ENCODE assay signal across 9 mouse cellular contexts in the genomic region with DNA sequence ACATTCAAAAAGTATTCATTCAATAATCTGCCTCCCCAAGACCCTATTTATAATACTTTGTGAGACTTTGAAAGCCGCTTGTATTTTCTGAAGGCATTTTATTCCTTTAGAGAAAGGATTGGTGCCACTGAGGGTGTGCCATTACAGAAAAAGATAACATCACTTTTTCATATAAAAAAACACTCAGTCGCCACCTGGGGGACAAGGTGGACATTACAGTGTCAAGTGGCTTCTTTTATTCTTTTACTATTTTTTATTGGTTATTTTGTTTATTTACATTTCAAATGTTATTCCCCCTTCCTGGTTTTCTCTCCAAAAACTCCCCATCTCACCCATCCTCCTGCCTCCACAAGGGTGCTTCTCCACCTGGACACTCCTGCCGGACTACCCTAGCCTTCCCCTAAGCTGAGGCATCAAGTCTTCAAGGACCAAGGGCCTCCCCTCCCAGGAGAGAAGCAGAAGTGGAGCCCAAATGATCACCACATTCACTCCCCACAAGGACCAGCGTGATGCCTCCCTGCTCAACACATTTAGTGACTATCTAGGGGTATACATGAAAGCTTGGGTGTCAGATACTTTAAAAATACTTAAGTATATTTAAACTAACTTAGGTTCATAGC.
DNase-seq lines count a peak whose midpoint lies in the region; ATAC-seq lines count a peak whose summit lies in the region.
"Had no signal": no experiment of that assay in that cellular context is flagged by ENCODE, and none has a peak within 500 bp of the region (broad histone marks: within the 10 kb centered on the region; RNA-seq: fewer than 3 reads in every experiment).

No protein-coding gene starts in this region.

- no peaks in the 10 kb centered on the region for H3K4me1 ChIP-seq in intestine, embryonic 14.5 days (replicated peaks; ENCODE audit: control insufficient read depth, insufficient read depth, low read length)
- no peaks in the 10 kb centered on the region for H3K4me1 ChIP-seq in intestine, embryonic 16.5 days (ENCODE audit: control insufficient read depth, insufficient read depth, low read length)
- peaks cover 2% of the 10 kb centered on the region; the same call in 1 of the 2 replicates for H3K4me1 ChIP-seq in neural tube, embryonic 15.5 days

- no peak for ATAC-seq in intestine, embryonic 14.5 days (replicated peaks; ENCODE audit: low FRiP score, low TSS enrichment, low read depth)
- ATAC-seq in intestine, embryonic 16.5 days, result no peak
- ATAC-seq in neural tube, embryonic 15.5 days (ENCODE audit: low FRiP score), result no peak
- ATAC-seq in erythroid progenitor cell, adult 5-6 weeks (replicated peaks; ENCODE audit: low FRiP score, poor library complexity, severe bottlenecking), result no peak

- no peak overlapping the region for H3K4me3 ChIP-seq in intestine, embryonic 14.5 days (ENCODE audit: low read depth, low read length)
- H3K4me3 ChIP-seq in intestine, embryonic 16.5 days (ENCODE audit: low read length), result no peak overlapping the region
- H3K4me3 ChIP-seq in neural tube, embryonic 15.5 days (replicated peaks), result no peak overlapping the region
- H3K4me3 ChIP-seq: neural tube, embryonic 13.5 days had no signal

- no peak overlapping the region for H3K9ac ChIP-seq in intestine, embryonic 14.5 days (ENCODE audit: low read length)
- no peak overlapping the region for H3K9ac ChIP-seq in intestine, embryonic 16.5 days (ENCODE audit: low read depth, low read length)
- H3K9ac ChIP-seq in neural tube, embryonic 15.5 days (replicated peaks), result no peak overlapping the region
- H3K9ac ChIP-seq: neural tube, embryonic 13.5 days had no signal

- 55% methylated on average over 4 of the region's 4 CpGs for WGBS in intestine, embryonic 14.5 days
- WGBS in intestine, embryonic 16.5 days, result 57% methylated on average over 4 of the region's 4 CpGs
- 46% methylated on average over 4 of the region's 4 CpGs for WGBS in neural tube, embryonic 15.5 days

- peak; percentile 57 for DNase-seq in intestine, embryonic 14.5 days (ENCODE audit: low spot score)
- peak; percentile 14 for DNase-seq in neural tube, embryonic 10.5 days (ENCODE audit: extremely low spot score, low spot score)
- peak; percentile 39 for DNase-seq in brain, adult 2 months (ENCODE audit: low read depth, low spot score)
- DNase-seq in retina, postnatal 1 day, result peak; percentile 21
- DNase-seq: heart, adult 18-20 months had no signal

- no peaks in the 10 kb centered on the region for H3K27me3 ChIP-seq in intestine, embryonic 14.5 days (replicated peaks; ENCODE audit: control insufficient read depth, insufficient read depth, low read length)
- no peaks in the 10 kb centered on the region for H3K27me3 ChIP-seq in intestine, embryonic 16.5 days (replicated peaks; ENCODE audit: control insufficient read depth, insufficient read depth, low read length)
- H3K27me3 ChIP-seq in neural tube, embryonic 15.5 days (replicated peaks), result no peaks in the 10 kb centered on the region
- H3K27me3 ChIP-seq: neural tube, embryonic 13.5 days had no signal

- no peak overlapping the region for H3K27ac ChIP-seq in intestine, embryonic 14.5 days (ENCODE audit: low read depth)
- H3K27ac ChIP-seq in intestine, embryonic 16.5 days (ENCODE audit: low read length), result no peak overlapping the region
- no peak overlapping the region for H3K27ac ChIP-seq in neural tube, embryonic 15.5 days (replicated peaks)
- H3K27ac ChIP-seq: neural tube, embryonic 13.5 days had no signal

- no peaks in the 10 kb centered on the region for H3K9me3 ChIP-seq in intestine, embryonic 14.5 days (ENCODE audit: control insufficient read depth, low read length)
- H3K9me3 ChIP-seq in intestine, embryonic 16.5 days (ENCODE audit: control insufficient read depth, low read length), result no peaks in the 10 kb centered on the region
- no peaks in the 10 kb centered on the region for H3K9me3 ChIP-seq in neural tube, embryonic 15.5 days (replicated peaks)
- H3K9me3 ChIP-seq: neural tube, embryonic 13.5 days had no signal

- H3K36me3 ChIP-seq in intestine, embryonic 14.5 days (ENCODE audit: control insufficient read depth, insufficient read depth, low read length), result no peaks in the 10 kb centered on the region
- H3K36me3 ChIP-seq in intestine, embryonic 16.5 days (ENCODE audit: control insufficient read depth, insufficient read depth, low read length), result no peaks in the 10 kb centered on the region
- H3K36me3 ChIP-seq in neural tube, embryonic 15.5 days, result no peaks in the 10 kb centered on the region
- H3K36me3 ChIP-seq: neural tube, embryonic 13.5 days had no signal

- no peak overlapping the region for H3K4me2 ChIP-seq in intestine, embryonic 14.5 days (ENCODE audit: low read length)
- H3K4me2 ChIP-seq in intestine, embryonic 16.5 days (ENCODE audit: low read depth, low read length), result no peak overlapping the region
- no peak overlapping the region for H3K4me2 ChIP-seq in neural tube, embryonic 15.5 days
- H3K4me2 ChIP-seq: neural tube, embryonic 13.5 days had no signal
